Mouse (Mus musculus): ENCODE measurements around the gene Fxr2. TPM values are rescaled to one million over a fixed set of nuclear protein-coding genes. Genes with fewer than 3 reads are reported as not detected.

The Fxr2 gene
- polyA plus RNA-seq, 1 experiment from 2014 or later: 47.7 TPM

DNA sequence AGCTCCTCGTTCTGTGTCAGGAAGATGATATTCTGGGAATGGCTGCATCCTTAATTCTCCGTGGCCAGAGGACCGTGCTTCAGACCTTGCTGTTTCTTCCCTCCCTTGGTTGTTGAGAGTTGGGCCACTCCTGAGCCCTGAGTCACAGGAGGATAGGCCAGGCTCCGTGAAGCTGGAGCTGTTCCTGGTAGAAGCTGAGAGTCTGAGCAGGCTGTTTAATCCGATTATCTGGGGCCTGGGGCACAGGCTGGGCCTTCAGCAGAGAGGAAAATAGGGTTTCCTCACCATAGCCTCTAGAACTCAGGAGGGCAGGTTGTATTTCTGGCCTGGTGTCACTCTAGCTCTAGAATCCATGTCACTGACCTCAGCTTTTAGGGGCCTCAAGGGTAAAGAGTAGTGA lies 20.6 kb downstream of the Fxr2 start:
- H3K27me3 ChIP-seq (replicated peaks; ENCODE audit: control insufficient read depth, insufficient read depth, low read length): no peaks in the 10 kb centered on the region
- H3K4me1 ChIP-seq (replicated peaks; ENCODE audit: control insufficient read depth, insufficient read depth, low read length): 0 out of 2 replicates have a peak, but pooled peaks cover 8% of the 10 kb centered on the region
- no peak for ATAC-seq
- no peak overlapping the region for H3K4me2 ChIP-seq (ENCODE audit: low read length)
- no peak overlapping the region for H3K4me3 ChIP-seq (replicated peaks; ENCODE audit: low read length)
- WGBS: 58% methylated on average over 5 of the region's 5 CpGs
- H3K36me3 ChIP-seq (ENCODE audit: control insufficient read depth, insufficient read depth): peaks cover 37% of the 10 kb centered on the region
- no peak overlapping the region for H3K9ac ChIP-seq (replicated peaks; ENCODE audit: low read depth, low read length)
- no peaks in the 10 kb centered on the region for H3K9me3 ChIP-seq (ENCODE audit: control insufficient read depth, low read length)
- no peak overlapping the region for H3K27ac ChIP-seq (ENCODE audit: low read length)

DNA sequence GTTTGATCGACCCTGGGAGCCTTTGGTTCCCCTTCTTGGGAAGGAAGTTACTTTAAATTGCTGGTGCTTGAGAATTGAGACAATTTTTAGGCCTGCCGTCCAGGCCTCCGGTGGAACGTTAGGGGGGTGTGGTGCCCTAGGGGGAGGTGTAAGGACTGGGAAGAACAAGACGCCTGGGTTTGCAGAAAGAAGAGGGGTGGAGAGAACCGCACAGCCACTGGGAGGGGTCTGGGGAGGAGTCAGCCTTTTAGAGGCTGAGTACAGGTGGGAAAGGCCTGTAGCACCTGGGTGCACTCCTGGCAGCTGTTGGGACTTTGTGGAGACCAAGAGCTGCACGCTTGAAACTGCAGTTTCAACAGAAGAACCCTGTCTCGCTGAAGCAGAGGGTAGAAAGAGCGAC lies 22.0 kb downstream of the Fxr2 start:
- Histone ChIP-seq H3K36me3 (ENCODE audit: control insufficient read depth, insufficient read depth) (peaks cover 29% of the 10 kb centered on the region), H3K9me3 (ENCODE audit: control insufficient read depth, low read length) (no peaks in the 10 kb centered on the region), H3K4me3 (replicated peaks; ENCODE audit: low read length) (no peak overlapping the region), H3K27me3 (replicated peaks; ENCODE audit: control insufficient read depth, insufficient read depth, low read length) (no peaks in the 10 kb centered on the region), H3K4me2 (ENCODE audit: low read length) (no peak overlapping the region), H3K27ac (ENCODE audit: low read length) (no peak overlapping the region), H3K4me1 (replicated peaks; ENCODE audit: control insufficient read depth, insufficient read depth, low read length) (0 out of 2 replicates have a peak, but pooled peaks cover 8% of the 10 kb centered on the region), H3K9ac (replicated peaks; ENCODE audit: low read depth, low read length) (no peak overlapping the region)
- no peak for ATAC-seq
- 47% methylated on average over 9 of the region's 9 CpGs for WGBS

DNA sequence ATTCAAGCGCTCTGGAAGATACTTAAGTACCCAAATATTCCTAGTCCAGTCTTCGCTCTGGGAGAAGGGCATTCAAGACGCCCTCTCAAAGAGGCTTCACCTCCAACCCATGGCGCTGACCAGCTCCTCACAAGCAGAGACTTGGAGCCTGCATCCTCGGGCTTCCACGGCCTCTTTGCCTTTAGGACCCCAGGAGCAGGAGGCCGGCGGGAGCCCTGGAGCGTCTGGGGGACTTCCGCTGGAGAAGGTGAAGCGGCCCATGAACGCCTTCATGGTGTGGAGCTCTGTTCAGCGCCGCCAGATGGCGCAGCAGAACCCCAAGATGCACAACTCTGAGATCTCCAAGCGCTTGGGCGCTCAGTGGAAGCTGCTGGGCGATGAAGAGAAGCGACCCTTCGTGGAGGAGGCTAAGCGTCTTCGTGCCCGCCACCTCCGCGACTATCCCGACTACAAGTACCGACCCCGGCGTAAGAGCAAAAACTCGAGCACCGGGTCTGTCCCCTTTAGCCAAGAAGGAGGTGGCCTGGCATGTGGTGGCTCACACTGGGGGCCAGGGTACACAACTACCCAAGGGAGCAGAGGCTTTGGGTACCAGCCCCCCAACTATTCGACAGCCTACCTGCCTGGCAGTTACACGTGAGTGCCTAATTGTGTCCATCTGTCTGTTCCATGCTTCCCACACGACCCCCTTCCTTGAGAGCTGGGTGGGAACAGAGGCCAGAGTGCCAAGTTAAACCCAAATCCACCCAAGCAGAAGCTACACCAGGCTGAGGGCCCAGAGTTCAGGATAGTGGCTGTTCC lies 22.7 kb downstream of the Fxr2 start, which contains the start of gene Sox15:
Gene Sox15, plus strand, starts transcription at position 51 of the 801 bp plus-strand sequence.
- Histone ChIP-seq H3K4me1 (replicated peaks; ENCODE audit: control insufficient read depth, insufficient read depth, low read length) (peaks cover 8% of the 10 kb centered on the region; the same call in 1 of the 2 replicates), H3K27ac (ENCODE audit: low read length) (no peak within 1 kb of the TSS), H3K36me3 (ENCODE audit: control insufficient read depth, insufficient read depth) (peaks cover 22% of the 10 kb centered on the region), H3K4me3 (replicated peaks; ENCODE audit: low read length) (no peak within 1 kb of the TSS), H3K9ac (replicated peaks; ENCODE audit: low read depth, low read length) (no peak within 1 kb of the TSS), H3K9me3 (ENCODE audit: control insufficient read depth, low read length) (no peaks in the 10 kb centered on the region), H3K4me2 (ENCODE audit: low read length) (no peak within 1 kb of the TSS), H3K27me3 (replicated peaks; ENCODE audit: control insufficient read depth, insufficient read depth, low read length) (no peaks in the 10 kb centered on the region)
- peak; percentile 80 for ATAC-seq
- WGBS: 21% methylated on average over 34 of the region's 34 CpGs

DNA sequence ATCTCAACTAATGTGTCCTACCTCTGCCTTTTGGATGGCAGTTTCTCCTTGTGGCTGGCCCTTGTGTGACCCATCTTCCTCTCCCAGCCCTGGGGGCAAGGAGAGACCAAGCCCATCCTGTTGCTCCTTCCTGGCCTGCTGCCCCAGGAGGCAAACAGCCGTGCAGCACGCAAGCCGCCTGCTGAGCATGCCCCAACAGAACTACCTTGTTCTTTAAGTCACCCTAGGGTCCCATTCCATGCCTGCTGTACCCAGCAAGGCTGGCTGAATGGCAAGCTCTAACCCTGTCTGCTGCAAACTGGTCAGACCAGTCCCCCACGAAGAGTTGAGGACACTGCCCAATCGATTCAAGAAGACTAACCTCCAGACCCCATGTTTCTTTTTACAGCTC lies 23.3 kb downstream of the Fxr2 start:
- H3K36me3 ChIP-seq (ENCODE audit: control insufficient read depth, insufficient read depth): peaks cover 17% of the 10 kb centered on the region
- H3K27ac ChIP-seq (ENCODE audit: low read length): no peak overlapping the region
- H3K4me2 ChIP-seq (ENCODE audit: low read length): no peak overlapping the region
- no peak for ATAC-seq
- no peak overlapping the region for H3K9ac ChIP-seq (replicated peaks; ENCODE audit: low read depth, low read length)
- peaks cover 11% of the 10 kb centered on the region; the same call in 1 of the 2 replicates for H3K4me1 ChIP-seq (replicated peaks; ENCODE audit: control insufficient read depth, insufficient read depth, low read length)
- no peaks in the 10 kb centered on the region for H3K9me3 ChIP-seq (ENCODE audit: control insufficient read depth, low read length)
- 90% methylated on average over 5 of the region's 5 CpGs for WGBS
- no peak overlapping the region for H3K4me3 ChIP-seq (replicated peaks; ENCODE audit: low read length)
- no peaks in the 10 kb centered on the region for H3K27me3 ChIP-seq (replicated peaks; ENCODE audit: control insufficient read depth, insufficient read depth, low read length)

DNA sequence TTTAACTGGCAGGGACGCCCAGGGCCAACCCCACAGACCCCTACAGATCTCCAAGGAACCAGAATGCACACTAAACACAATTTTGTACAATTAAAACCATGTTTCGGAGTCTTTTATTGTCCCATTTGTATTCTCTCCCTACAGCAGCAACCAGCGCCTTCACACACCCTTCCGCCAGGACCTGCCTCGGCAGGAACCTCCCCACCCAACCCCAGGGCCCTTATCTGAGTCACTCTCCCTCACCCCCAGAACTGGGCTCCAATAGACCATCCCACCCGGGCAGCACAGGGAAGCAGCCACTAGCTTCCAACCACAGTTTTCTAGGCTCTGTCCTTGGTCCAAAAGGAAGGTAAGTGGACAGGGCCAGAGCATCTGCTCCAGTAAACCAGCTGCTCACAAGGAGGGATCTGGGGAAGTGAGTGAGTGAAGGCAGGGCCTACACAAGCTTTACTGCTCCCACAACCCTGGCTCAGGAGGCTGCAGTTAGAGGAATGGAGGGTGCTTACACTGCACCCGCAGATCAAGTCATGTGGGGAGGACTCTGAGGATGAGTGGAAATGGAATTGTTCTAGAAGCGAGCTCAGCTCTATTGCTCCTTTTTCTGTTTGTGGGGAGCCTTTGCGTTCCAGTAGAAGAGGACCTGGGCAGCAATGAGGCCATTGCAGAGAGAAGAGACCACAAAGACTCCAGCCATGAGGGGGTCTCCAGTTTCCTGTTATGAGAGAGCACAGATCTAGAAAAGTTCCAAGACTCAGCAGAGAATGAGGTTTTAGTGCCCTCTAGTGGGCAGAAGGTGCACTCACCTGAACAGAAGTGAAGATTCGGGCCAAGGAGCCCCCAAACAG lies 24.0 kb downstream of the Fxr2 start:
- WGBS: 79% methylated on average over 10 of the region's 10 CpGs
- H3K9me3 ChIP-seq (ENCODE audit: control insufficient read depth, low read length): no peaks in the 10 kb centered on the region
- no peak overlapping the region for H3K27ac ChIP-seq (ENCODE audit: low read length)
- ATAC-seq: 0 out of 2 replicates have a peak, but pooled peaks have one; percentile 24
- H3K4me3 ChIP-seq (replicated peaks; ENCODE audit: low read length): no peak overlapping the region
- H3K9ac ChIP-seq (replicated peaks; ENCODE audit: low read depth, low read length): no peak overlapping the region
- H3K36me3 ChIP-seq (ENCODE audit: control insufficient read depth, insufficient read depth): peaks cover 13% of the 10 kb centered on the region
- peaks cover 19% of the 10 kb centered on the region for H3K4me1 ChIP-seq (replicated peaks; ENCODE audit: control insufficient read depth, insufficient read depth, low read length)
- no peaks in the 10 kb centered on the region for H3K27me3 ChIP-seq (replicated peaks; ENCODE audit: control insufficient read depth, insufficient read depth, low read length)
- H3K4me2 ChIP-seq (ENCODE audit: low read length): no peak overlapping the region

DNA sequence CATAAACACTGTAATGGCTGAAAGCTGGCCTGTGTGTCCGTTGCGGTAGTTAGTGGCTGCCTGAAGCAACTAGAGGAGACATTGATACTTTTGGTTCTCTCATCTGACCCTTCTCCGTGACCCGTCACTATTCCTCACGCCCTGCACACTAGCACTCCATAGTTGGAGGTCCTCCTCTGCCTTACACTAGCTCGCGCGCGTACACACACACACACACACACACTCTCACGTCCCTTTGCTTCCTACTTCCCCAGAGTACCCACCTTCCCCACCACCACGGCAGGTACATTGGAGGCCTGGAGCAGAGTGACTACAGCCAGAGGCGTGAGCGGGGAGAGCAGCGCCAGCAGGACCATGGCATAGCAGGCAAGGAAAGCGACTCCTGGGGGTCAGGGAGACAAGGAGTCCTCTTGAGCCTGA lies 24.7 kb downstream of the Fxr2 start:
- H3K4me3 ChIP-seq (replicated peaks; ENCODE audit: low read length): no peak overlapping the region
- no peaks in the 10 kb centered on the region for H3K9me3 ChIP-seq (ENCODE audit: control insufficient read depth, low read length)
- no peak overlapping the region for H3K9ac ChIP-seq (replicated peaks; ENCODE audit: low read depth, low read length)
- H3K27me3 ChIP-seq (replicated peaks; ENCODE audit: control insufficient read depth, insufficient read depth, low read length): no peaks in the 10 kb centered on the region
- no peak for ATAC-seq
- H3K4me1 ChIP-seq (replicated peaks; ENCODE audit: control insufficient read depth, insufficient read depth, low read length): peaks cover 20% of the 10 kb centered on the region
- H3K36me3 ChIP-seq (ENCODE audit: control insufficient read depth, insufficient read depth): peaks cover 6% of the 10 kb centered on the region
- no peak overlapping the region for H3K4me2 ChIP-seq (ENCODE audit: low read length)
- WGBS: 80% methylated on average over 15 of the region's 15 CpGs
- H3K27ac ChIP-seq (ENCODE audit: low read length): no peak overlapping the region

DNA sequence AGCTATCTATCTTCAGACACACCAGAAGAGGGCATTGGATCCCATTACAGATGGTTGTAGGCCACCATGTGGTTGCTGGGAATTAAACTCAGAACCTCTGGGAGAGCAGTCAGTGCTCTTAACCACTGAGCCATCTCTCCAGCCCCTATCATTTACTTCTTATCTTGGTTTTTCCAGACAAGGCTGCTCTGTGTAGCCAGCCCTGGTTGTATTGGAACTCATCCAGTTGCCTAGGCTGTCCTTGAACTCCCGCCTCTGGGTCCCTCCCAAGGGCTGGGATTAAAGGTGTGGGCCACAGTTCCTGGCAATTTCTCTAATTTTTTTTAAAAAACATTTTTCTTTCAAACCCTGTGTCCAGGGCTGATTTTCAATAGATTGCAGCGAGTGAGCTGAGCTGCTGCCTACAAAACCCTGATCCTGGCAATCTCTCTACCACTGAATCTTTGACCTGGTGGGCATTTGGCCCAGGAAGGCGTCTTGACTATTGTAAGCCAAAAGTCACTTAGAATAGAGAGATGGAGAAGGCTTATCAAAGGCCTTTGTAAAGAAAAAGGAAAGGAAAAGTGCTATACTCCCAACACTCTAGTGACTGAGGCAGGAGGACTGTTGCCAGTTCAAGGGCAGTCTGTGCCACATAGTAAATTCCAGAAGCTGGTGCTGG lies 28.6 kb downstream of the Fxr2 start:
- no peaks in the 10 kb centered on the region for H3K27me3 ChIP-seq (replicated peaks; ENCODE audit: control insufficient read depth, insufficient read depth, low read length)
- peaks cover 15% of the 10 kb centered on the region for H3K36me3 ChIP-seq (ENCODE audit: control insufficient read depth, insufficient read depth)
- H3K27ac ChIP-seq (ENCODE audit: low read length): peak overlapping the region; percentile 19
- H3K9ac ChIP-seq (replicated peaks; ENCODE audit: low read depth, low read length): peak overlapping the region; percentile 70; the same call in 1 of the 2 replicates
- WGBS: 71% methylated on average over 3 of the region's 3 CpGs
- no peaks in the 10 kb centered on the region for H3K9me3 ChIP-seq (ENCODE audit: control insufficient read depth, low read length)
- ATAC-seq: no peak
- peaks cover 20% of the 10 kb centered on the region for H3K4me1 ChIP-seq (replicated peaks; ENCODE audit: control insufficient read depth, insufficient read depth, low read length)
- peak overlapping the region; percentile 69 for H3K4me3 ChIP-seq (replicated peaks; ENCODE audit: low read length)
- peak overlapping the region; percentile 62 for H3K4me2 ChIP-seq (ENCODE audit: low read length)

DNA sequence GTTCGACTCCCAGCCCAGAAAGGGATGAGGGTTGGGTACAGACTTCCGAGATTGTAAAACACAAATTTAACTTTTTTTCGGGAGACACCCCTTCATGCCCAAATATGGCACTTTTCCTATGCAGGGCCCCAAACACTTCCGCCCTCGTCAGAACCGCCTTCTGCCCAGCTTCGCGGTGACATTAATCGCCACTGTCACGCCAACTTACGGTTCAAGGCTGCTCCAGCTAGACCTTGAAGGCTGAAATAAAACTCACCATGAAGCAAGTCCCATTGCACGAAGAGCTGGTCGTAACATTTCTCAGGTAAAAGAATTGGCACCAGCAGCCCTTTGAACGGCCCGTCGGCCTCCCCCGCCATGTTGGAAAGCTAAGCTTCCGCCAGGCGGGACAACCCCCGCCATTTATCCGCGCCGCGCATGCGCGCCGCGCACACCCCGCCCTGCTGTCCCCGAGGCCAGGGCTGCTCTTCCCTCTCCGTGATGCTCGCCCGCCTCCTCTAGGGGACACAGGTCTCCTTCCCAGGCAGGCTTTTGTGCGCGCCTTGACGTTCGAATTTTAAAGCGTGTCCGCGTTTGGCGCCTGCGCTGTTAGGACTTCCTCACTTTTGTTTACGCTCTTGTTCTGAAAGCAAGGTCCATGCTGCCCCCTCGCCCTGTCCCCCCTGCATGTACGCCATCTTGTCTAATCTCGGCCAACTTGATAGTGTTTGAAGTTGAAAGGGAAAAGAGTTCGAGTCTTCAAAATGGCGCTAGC lies 29.6 kb downstream of the Fxr2 start, which contains the start of gene Mpdu1:
Gene Mpdu1, minus strand, starts transcription at position 430 of the 754 bp plus-strand sequence.
- Histone ChIP-seq H3K27me3 (replicated peaks; ENCODE audit: control insufficient read depth, insufficient read depth, low read length) (no peaks in the 10 kb centered on the region), H3K4me3 (replicated peaks; ENCODE audit: low read length) (peak within 1 kb of the TSS; percentile 69), H3K9ac (replicated peaks; ENCODE audit: low read depth, low read length) (peak within 1 kb of the TSS; percentile 70), H3K4me1 (replicated peaks; ENCODE audit: control insufficient read depth, insufficient read depth, low read length) (peaks cover 17% of the 10 kb centered on the region), H3K4me2 (ENCODE audit: low read length) (peak within 1 kb of the TSS; percentile 62), H3K27ac (ENCODE audit: low read length) (peak within 1 kb of the TSS; percentile 97), H3K36me3 (ENCODE audit: control insufficient read depth, insufficient read depth) (peaks cover 19% of the 10 kb centered on the region), H3K9me3 (ENCODE audit: control insufficient read depth, low read length) (no peaks in the 10 kb centered on the region)
- ATAC-seq: peak; percentile 97
- under 1% methylated on average over 48 of the region's 48 CpGs for WGBS

Measured in forebrain, embryonic 16.5 days (tissue).